Mouse (Mus musculus): Measurements from ENCODE around the gene Pepd.

DNA sequence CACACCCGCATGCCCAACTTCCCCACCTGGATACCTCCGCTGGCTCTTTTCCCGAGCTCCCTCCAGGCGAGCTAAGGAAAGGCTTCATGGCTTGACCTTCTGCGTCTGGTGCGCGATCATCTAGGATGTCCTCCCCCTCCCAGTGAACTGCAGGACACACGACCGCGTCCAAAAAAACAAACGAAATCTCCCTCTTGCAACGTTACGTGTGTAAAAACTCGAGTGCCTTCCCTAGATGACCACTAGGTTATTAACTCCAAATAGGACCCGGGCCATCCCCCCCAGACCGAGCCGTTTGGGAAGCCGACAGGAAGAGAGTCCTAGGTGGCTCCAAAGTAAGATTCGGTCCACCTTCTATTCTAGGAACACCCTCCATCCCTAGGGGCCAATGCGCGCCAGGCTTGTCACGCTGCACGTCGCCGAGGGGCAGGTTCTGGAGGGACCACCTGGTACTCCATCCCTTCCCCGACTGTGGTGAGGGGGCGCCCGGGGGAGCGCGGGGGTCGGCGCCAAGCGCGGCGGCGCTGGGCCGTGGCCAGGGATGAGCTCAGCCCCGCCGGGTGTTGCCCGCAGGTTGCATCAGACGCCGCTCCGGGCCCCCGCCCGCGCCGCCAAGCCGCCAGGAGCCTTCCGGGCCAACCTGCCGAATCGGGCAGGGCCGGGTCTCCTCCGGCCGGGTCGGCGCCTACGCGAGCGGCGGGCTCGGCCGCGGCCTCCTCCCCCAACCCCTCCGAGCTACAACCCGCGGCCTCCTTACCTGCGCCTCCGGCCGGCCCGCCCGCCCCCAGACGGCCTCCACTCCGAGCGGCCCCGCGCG, 143.6 kb downstream of the Pepd start:
- TF ChIP-seq MAFK (IDR thresholded peaks at IDR 0.05; ENCODE audit: insufficient read depth, low read depth, low read length) (no peak), ZC3H11A (IDR thresholded peaks at IDR 0.05; ENCODE audit: borderline replicate concordance, low read depth, low read length) (no peak), CHD2 (IDR thresholded peaks at IDR 0.05; ENCODE audit: low read depth, low read length) (no peak), ZNF384 (IDR thresholded peaks at IDR 0.05; ENCODE audit: low read depth, low read length) (no peak), HCFC1 (IDR thresholded peaks at IDR 0.05; ENCODE audit: borderline replicate concordance, insufficient read depth, low read length) (no peak)

All from ES-E14 (cell line).